Mouse (Mus musculus): ENCODE measurements at regions not wholly inside any gene's neighbourhood (a gene's known extent, or its start where the extent isn't known, plus 50 kb on each side); places are given as distances from the start of the nearest gene placed in this dataset.
A peak's percentile ranks its signal among the peaks of the same experiment; 100 is the strongest.
"Not testable (repeated sequence)": the region's sequence is repeated elsewhere in the genome, so short reads cannot be mapped to it uniquely, and the experiment has no call there.

- no peak for DNase-seq (ENCODE audit: low read depth, low spot score)
Measured at GRCm38 (mm10) chr17:47271979-47272677, 96.6 kb upstream of the Mrps10 start.

- DNase-seq (ENCODE audit: low read depth, low spot score), result no peak
Measured at GRCm38 (mm10) chr17:47269053-47269891, 99.4 kb upstream of the Mrps10 start.

- no peak for DNase-seq (ENCODE audit: low read depth, low spot score)
Measured at GRCm38 (mm10) chr17:47267843-47268242, 100.8 kb upstream of the Mrps10 start.

GRCm38 (mm10) chr17:47267076-47267475, 101.6 kb upstream of the Mrps10 start:
- no peak for DNase-seq (ENCODE audit: low read depth, low spot score)

GRCm38 (mm10) chr17:47266335-47266734, 102.4 kb upstream of the Mrps10 start:
- no peak for DNase-seq (ENCODE audit: low read depth, low spot score)

- DNase-seq (ENCODE audit: low read depth, low spot score), result no peak
Measured at GRCm38 (mm10) chr17:47262986-47263385, 105.7 kb upstream of the Mrps10 start.

GRCm38 (mm10) chr17:47262141-47262540, 106.5 kb upstream of the Mrps10 start:
- no peak for DNase-seq (ENCODE audit: low read depth, low spot score)

GRCm38 (mm10) chr17:47260976-47261375, 107.7 kb upstream of the Mrps10 start:
- no peak for DNase-seq (ENCODE audit: low read depth, low spot score)

- DNase-seq (ENCODE audit: low read depth, low spot score), result no peak
Measured at GRCm38 (mm10) chr17:47258296-47258695, 110.4 kb upstream of the Mrps10 start.

- no peak for DNase-seq (ENCODE audit: low read depth, low spot score)
Measured at GRCm38 (mm10) chr17:47255209-47255608, 113.5 kb upstream of the Mrps10 start.

- DNase-seq (ENCODE audit: low read depth, low spot score), result no peak
Measured at GRCm38 (mm10) chr17:47254026-47254425, 114.7 kb upstream of the Mrps10 start.

- DNase-seq (ENCODE audit: low read depth, low spot score), result peak; percentile 19
Measured at GRCm38 (mm10) chr17:47250001-47250400, 118.7 kb upstream of the Mrps10 start.

- DNase-seq (ENCODE audit: low read depth, low spot score), result no peak
Measured at GRCm38 (mm10) chr17:47249176-47249575, 119.5 kb upstream of the Mrps10 start.

- no peak for DNase-seq (ENCODE audit: low read depth, low spot score)
Measured at GRCm38 (mm10) chr17:47248053-47248452, 120.6 kb upstream of the Mrps10 start.

- DNase-seq (ENCODE audit: low read depth, low spot score), result no peak
Measured at GRCm38 (mm10) chr17:47247516-47247915, 121.2 kb upstream of the Mrps10 start.

- DNase-seq (ENCODE audit: low read depth, low spot score), result no peak
Measured at GRCm38 (mm10) chr17:47246605-47247004, 122.1 kb upstream of the Mrps10 start.

GRCm38 (mm10) chr17:47245635-47246034, 123.1 kb upstream of the Mrps10 start:
- no peak for DNase-seq (ENCODE audit: low read depth, low spot score)

GRCm38 (mm10) chr17:47239086-47239485, 129.6 kb upstream of the Mrps10 start:
- DNase-seq (ENCODE audit: low read depth, low spot score), result no peak

GRCm38 (mm10) chr17:47237881-47238280, 130.8 kb upstream of the Mrps10 start:
- not testable (repeated sequence) for DNase-seq (ENCODE audit: low read depth, low spot score)

- DNase-seq (ENCODE audit: low read depth, low spot score), result no peak
Measured at GRCm38 (mm10) chr17:47234343-47234742, 134.3 kb upstream of the Mrps10 start.

- DNase-seq (ENCODE audit: low read depth, low spot score), result no peak
Measured at GRCm38 (mm10) chr17:47233003-47233678, 135.5 kb upstream of the Mrps10 start.

GRCm38 (mm10) chr17:47230715-47231114, 138.0 kb upstream of the Mrps10 start:
- peak; percentile 39 for DNase-seq (ENCODE audit: low read depth, low spot score)
